Mouse (Mus musculus): ENCODE measurements around the gene Ubxn2a. TPM values are rescaled to one million over a fixed set of nuclear protein-coding genes. Genes with fewer than 3 reads are reported as not detected.
A peak's percentile ranks its signal among the peaks of the same experiment; 100 is the strongest.

The Ubxn2a gene
- polyA plus RNA-seq, 1 experiment from 2014 or later: 22.4 TPM

DNA sequence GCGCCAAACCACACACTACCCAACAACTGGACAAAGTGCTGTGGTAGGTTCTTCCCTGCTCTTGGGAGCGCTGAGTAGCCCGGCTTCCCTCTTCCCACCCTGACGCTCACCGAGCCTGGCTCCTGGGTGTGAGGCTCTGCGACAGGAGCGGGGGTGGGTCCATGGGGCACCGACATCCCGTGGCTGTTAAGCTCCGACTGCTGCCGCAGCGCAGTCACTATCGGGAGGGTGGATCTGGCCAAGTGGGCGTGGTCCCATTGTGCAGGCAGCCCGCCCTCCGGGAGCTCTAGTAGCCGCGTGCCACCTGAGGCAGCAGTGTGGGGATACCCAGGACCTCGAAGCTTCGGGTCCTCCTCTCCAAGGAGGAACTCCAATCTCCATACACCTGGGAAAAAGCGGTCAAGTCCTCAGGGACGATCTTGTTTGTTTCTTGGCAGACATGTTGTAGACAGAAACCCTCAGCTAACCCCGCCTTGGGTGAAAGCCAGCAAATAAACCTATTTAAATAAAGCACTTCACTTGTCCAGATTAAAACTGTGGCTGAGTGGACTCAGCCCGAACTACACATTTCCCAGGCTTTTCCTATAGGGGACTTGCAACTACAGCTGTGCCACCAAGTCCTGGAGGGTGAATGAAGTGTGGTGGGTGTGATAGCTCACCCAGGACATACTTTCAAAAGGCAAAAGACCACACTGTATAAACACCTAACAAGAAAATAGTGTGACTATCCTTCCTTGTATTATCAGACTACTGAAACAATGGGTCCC, 33.2 kb downstream of the Ubxn2a start, which contains the start of gene Mfsd2b:
Gene Mfsd2b, minus strand, starts transcription at position 199 of the 767 bp plus-strand sequence.
- DNase-seq (ENCODE audit: low spot score): peak; percentile 79
- Histone ChIP-seq H3K36me3 (replicated peaks) (peaks cover 12% of the 10 kb centered on the region), H3K4me3 (peak within 1 kb of the TSS; percentile 58), H3K4me1 (peaks cover 11% of the 10 kb centered on the region), H3K9me3 (no peaks in the 10 kb centered on the region), H3K27me3 (replicated peaks; ENCODE audit: low read depth, poor library complexity, severe bottlenecking) (peaks cover 21% of the 10 kb centered on the region), H3K27ac (replicated peaks) (peak within 1 kb of the TSS; percentile 74)
- WGBS: 6% methylated on average over 24 of the region's 24 CpGs

DNA sequence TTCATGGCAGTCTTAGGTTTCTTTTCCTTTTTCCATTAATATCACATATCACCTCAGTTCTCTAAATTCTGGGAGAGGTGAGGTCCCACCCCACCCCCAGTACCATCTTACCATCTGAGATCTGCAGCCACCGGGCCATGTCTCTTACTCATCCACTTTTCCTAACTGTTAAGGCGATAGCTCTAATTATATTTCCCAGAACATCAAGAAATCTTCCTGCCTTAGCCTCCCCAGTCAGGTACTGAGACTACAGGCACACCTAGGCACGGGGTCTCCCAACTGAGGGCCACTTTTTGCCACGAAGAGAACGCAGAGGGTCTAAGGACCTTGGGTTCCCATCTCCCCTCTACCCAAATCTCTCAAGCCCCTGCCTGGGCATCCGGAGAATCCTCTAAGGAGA, 34.0 kb downstream of the Ubxn2a start:
- peak overlapping the region; percentile 58 for H3K4me3 ChIP-seq
- H3K27ac ChIP-seq (replicated peaks): peak overlapping the region; percentile 74
- 72% methylated on average over 6 of the region's 6 CpGs for WGBS

DNA sequence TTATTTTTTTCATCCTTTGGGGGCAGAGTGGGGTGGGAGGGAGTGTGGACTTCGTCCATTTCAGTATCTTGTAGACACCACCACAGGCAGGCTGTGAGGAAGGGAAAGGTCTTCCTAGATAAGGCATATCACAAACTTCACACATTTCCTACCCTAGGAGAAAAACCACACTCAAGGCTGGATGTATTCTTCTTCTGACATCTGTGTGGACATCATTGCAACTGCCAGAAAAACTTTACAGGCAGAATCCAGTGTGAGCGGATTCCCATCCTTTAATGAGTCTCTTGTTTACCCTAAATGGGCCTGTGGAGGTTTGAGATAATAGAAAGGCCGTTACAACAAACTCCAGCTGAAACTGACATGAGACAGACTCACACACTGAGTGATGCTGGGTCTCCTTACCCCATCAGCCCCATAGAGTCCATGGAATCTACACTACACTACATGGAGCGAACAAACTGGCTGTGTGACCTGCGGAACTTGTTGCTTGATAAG, 34.5 kb downstream of the Ubxn2a start:
- peaks cover 13% of the 10 kb centered on the region for H3K4me1 ChIP-seq
- H3K36me3 ChIP-seq (replicated peaks): no peaks in the 10 kb centered on the region
- no peak for DNase-seq (ENCODE audit: low spot score)
- no peaks in the 10 kb centered on the region for H3K9me3 ChIP-seq
- peaks cover 21% of the 10 kb centered on the region for H3K27me3 ChIP-seq (replicated peaks; ENCODE audit: low read depth, poor library complexity, severe bottlenecking)
- no peak overlapping the region for H3K27ac ChIP-seq (replicated peaks)
- H3K4me3 ChIP-seq: no peak overlapping the region
- WGBS: 83% methylated on average over 5 of the region's 5 CpGs

More for the DNA sequence above, 34.0 kb downstream of the Ubxn2a start:
- Histone ChIP-seq H3K36me3 (replicated peaks) (peaks cover 4% of the 10 kb centered on the region; the same call in 1 of the 2 replicates), H3K4me1 (peaks cover 11% of the 10 kb centered on the region), H3K27me3 (replicated peaks; ENCODE audit: low read depth, poor library complexity, severe bottlenecking) (peaks cover 21% of the 10 kb centered on the region), H3K9me3 (no peaks in the 10 kb centered on the region)
- DNase-seq (ENCODE audit: low spot score): no peak

DNA sequence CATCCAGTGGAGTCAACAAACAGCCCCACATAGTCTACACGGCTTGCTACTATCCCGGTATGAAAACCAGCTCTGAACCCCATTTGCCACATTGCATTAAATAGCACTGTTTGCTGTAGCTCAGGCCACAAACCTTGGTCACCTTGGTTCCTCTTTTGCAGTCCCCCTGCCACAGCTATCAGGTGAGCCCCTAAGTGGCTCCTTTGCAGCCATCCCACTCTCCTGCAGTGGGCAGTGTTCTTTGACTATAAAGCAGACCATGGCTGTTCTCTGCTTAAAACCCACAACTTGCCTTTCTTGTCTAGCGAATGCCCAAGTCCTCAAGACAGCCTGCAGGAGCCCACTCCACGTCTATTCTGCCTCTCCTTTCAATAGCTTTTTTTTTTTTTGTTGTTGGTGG, 35.2 kb downstream of the Ubxn2a start:
- Histone ChIP-seq H3K27ac (replicated peaks) (no peak overlapping the region), H3K36me3 (replicated peaks) (no peaks in the 10 kb centered on the region), H3K4me1 (peaks cover 19% of the 10 kb centered on the region), H3K9me3 (no peaks in the 10 kb centered on the region), H3K27me3 (replicated peaks; ENCODE audit: low read depth, poor library complexity, severe bottlenecking) (peaks cover 21% of the 10 kb centered on the region), H3K4me3 (no peak overlapping the region)
- 67% methylated on average over 4 of the region's 4 CpGs for WGBS
- no peak for DNase-seq (ENCODE audit: low spot score)

DNA sequence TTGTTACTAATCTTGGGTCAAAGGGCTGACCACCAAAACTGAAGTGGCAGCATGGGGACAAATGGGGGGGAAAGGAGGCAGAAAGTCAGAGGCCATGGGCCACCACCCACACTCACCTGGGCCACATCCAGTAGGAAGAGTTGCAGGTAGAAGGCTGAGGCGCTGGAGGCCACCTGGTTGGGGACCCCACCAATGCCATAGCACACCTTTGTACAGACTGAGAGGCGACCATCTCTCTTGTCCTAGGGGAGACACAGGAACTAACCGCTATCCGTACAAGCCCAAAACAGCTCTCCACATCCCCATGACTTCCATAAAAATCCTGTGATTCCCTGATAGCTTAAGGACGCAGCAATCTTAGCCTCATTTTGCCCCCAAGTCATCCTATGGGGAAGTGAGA, 36.2 kb downstream of the Ubxn2a start:
- WGBS: 88% methylated on average over 5 of the region's 5 CpGs
- Histone ChIP-seq H3K36me3 (replicated peaks) (no peaks in the 10 kb centered on the region), H3K9me3 (no peaks in the 10 kb centered on the region), H3K4me1 (peaks cover 19% of the 10 kb centered on the region), H3K27me3 (replicated peaks; ENCODE audit: low read depth, poor library complexity, severe bottlenecking) (peaks cover 21% of the 10 kb centered on the region), H3K4me3 (no peak overlapping the region), H3K27ac (replicated peaks) (no peak overlapping the region)
- no peak for DNase-seq (ENCODE audit: low spot score)

DNA sequence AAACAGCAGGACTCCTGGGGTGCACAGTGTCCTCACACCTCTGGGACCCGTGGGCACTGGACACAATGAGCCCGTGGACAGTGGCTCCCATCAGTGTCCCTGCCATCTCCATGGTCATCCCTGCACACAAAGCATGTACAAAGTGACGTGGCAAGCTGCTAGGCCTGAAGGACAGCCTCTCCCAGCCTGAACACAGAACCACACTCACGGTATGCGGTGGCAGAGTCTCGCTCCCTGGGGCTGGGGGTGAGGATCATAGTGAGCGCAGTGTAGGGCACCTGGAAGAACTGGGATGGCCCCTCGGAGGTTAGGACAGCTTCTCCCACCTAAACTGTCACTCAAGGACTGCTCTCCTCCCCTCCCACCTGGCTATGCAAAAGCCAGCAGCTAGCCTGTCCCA, 38.6 kb downstream of the Ubxn2a start:
- no peak overlapping the region for H3K27ac ChIP-seq (replicated peaks)
- peaks cover 18% of the 10 kb centered on the region for H3K27me3 ChIP-seq (replicated peaks; ENCODE audit: low read depth, poor library complexity, severe bottlenecking)
- H3K36me3 ChIP-seq (replicated peaks): no peaks in the 10 kb centered on the region
- peaks cover 18% of the 10 kb centered on the region for H3K4me1 ChIP-seq
- DNase-seq (ENCODE audit: low spot score): no peak
- H3K9me3 ChIP-seq: no peaks in the 10 kb centered on the region
- no peak overlapping the region for H3K4me3 ChIP-seq
- 81% methylated on average over 8 of the region's 8 CpGs for WGBS

DNA sequence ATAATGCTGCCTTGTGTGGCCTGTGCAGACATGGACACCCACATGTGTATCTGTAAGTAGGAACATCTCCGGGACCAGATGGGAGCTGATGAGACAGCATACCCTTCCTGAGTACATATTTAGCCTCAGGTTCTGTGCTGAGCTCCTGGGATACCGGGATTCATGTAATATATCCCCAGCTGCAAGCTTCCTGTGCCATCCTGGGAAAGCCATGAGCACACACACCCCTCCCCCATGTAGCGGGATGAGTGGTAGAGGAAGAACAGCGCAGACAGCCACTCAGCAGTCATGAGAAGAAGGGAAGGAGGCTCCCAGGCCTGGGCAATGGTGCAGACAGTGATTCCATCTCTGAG, 43.2 kb downstream of the Ubxn2a start:
- DNase-seq (ENCODE audit: low spot score): peak; percentile 11
- H3K4me3 ChIP-seq: no peak overlapping the region
- H3K4me1 ChIP-seq: peaks cover 22% of the 10 kb centered on the region
- H3K27me3 ChIP-seq (replicated peaks; ENCODE audit: low read depth, poor library complexity, severe bottlenecking): no peaks in the 10 kb centered on the region
- H3K27ac ChIP-seq (replicated peaks): no peak overlapping the region
- WGBS: 73% methylated on average over 4 of the region's 4 CpGs
- H3K36me3 ChIP-seq (replicated peaks): 0 out of 2 replicates have a peak, but pooled peaks cover 2% of the 10 kb centered on the region
- 0 out of 2 replicates have a peak, but pooled peaks cover 3% of the 10 kb centered on the region for H3K9me3 ChIP-seq

DNA sequence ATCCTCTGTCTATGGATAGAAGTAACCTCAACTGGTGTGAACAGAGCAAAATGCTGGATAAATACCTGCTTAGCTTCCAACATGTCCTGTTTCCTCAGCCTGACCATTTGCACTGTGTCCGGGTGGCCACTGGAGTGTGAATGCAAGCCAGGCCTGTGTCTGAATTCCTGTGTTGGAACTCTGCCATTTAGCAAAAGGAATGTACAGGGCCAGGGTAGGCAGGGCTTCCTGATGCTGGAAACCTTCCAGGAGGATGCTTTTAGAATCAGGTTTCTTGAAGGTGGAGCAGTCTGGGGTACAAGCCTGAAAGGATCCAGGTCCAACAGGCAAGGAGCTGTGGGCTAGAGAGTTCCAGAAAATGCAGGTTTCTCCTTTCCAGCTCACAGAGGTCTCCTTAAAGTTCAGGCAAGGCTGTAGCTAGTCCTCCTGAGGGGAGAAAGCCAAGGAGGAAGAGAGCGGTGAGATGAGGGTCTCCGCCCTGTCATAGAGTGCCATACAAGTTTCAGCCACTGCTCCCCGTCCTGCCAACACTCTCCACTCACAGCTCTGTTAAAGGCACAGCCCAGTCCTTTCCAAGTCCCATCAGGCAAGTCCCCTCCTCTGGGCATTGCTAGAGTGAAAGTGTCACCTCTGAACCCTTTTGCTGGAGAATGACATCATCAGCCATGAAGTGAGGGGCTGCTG, 43.7 kb downstream of the Ubxn2a start:
- peak; percentile 10 for DNase-seq (ENCODE audit: low spot score)
- H3K4me3 ChIP-seq: no peak overlapping the region
- no peak overlapping the region; the same call in 1 of the 2 replicates for H3K27ac ChIP-seq (replicated peaks)
- 0 out of 2 replicates have a peak, but pooled peaks cover 3% of the 10 kb centered on the region for H3K9me3 ChIP-seq
- no peaks in the 10 kb centered on the region for H3K27me3 ChIP-seq (replicated peaks; ENCODE audit: low read depth, poor library complexity, severe bottlenecking)
- WGBS: 76% methylated on average over 4 of the region's 4 CpGs
- H3K4me1 ChIP-seq: peaks cover 24% of the 10 kb centered on the region
- 0 out of 2 replicates have a peak, but pooled peaks cover 2% of the 10 kb centered on the region for H3K36me3 ChIP-seq (replicated peaks)

DNA sequence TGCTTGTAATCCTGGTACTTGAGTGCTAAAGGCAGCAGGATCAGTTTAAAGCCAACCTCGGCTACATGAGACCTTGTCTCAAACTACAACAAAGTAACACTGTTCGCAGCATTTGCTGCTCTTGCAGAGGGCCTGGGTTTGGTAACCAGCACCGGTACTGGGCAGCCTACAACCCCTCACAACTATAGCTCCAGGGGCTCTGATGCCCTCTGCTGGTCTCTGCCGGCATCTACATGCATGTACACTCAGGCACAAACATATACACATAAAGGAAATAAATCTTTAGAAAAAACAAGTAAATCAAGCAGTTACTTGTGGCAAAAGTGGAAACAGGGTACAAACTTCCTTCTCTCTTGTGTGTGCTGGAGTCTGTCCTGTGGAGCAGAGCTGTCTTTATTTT, 44.8 kb downstream of the Ubxn2a start:
- 0 out of 2 replicates have a peak, but pooled peaks cover 3% of the 10 kb centered on the region for H3K9me3 ChIP-seq
- H3K4me3 ChIP-seq: no peak overlapping the region
- no peak overlapping the region for H3K27ac ChIP-seq (replicated peaks)
- H3K4me1 ChIP-seq: peaks cover 19% of the 10 kb centered on the region
- DNase-seq (ENCODE audit: low spot score): peak; percentile 14
- 87% methylated on average over 4 of the region's 4 CpGs for WGBS
- peaks cover 7% of the 10 kb centered on the region for H3K36me3 ChIP-seq (replicated peaks)
- no peaks in the 10 kb centered on the region for H3K27me3 ChIP-seq (replicated peaks; ENCODE audit: low read depth, poor library complexity, severe bottlenecking)

DNA sequence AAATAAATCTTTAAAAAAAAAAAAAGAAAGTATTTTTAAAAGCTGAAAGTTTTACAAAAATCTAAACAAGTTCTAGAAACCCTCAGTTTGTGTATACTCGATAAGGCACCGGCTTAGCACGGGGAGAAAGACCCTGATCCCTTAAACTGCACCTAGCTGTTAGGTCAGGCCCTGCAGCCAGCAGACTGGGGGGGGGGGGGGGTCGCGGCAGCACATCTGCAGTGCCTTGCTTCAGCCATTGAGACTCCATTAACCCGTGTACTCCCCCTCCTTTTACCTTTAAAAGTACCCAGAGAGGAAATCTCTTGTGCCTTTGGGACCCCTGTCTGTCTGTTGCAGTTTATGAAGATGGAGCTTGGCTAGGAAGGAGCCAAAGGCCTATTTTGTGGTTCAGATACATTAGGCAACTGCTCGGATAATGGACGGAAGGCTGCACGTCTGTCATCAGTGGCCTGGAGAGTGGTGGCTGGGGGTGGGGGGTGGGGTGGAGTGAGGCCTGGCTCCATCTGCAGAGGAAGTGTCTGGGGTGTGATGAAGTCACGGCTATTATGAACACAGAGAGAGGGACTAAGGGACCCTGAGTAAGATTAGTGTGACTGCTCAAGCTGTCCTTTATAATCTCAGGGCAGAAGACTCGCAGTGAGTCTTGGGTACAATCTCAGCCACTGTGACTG, 48.1 kb downstream of the Ubxn2a start:
- no peak overlapping the region for H3K4me3 ChIP-seq
- 50% methylated on average over 11 of the region's 11 CpGs for WGBS
- peaks cover 14% of the 10 kb centered on the region for H3K4me1 ChIP-seq
- H3K27me3 ChIP-seq (replicated peaks; ENCODE audit: low read depth, poor library complexity, severe bottlenecking): no peaks in the 10 kb centered on the region
- 0 out of 2 replicates have a peak, but pooled peaks cover 3% of the 10 kb centered on the region for H3K9me3 ChIP-seq
- H3K36me3 ChIP-seq (replicated peaks): peaks cover 36% of the 10 kb centered on the region
- H3K27ac ChIP-seq (replicated peaks): peak overlapping the region; percentile 59
- peak; percentile 35 for DNase-seq (ENCODE audit: low spot score)

DNA sequence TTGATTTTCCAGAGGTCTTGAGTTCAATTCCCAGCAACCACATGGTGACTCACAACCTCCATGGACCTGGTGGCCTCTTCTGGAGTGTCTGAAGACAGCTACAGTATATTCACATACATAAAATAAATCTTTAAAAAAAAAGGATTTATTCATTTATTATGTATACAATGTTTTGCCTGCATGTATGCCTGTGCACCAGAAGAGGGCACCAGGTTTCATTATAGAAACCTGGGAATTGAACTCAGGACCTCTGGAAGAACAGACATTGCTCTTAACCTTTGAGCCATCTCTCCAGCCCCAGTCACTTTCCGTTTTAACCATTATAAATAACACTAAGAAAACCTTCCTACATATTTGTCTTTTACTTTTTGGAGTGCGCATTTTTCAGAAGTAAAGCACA, 50.7 kb downstream of the Ubxn2a start:
- peaks cover 6% of the 10 kb centered on the region for H3K4me1 ChIP-seq
- 96% methylated on average over 2 of the region's 2 CpGs for WGBS
- H3K9me3 ChIP-seq: no peaks in the 10 kb centered on the region
- H3K4me3 ChIP-seq: no peak overlapping the region
- no peak overlapping the region for H3K27ac ChIP-seq (replicated peaks)
- peaks cover 58% of the 10 kb centered on the region for H3K36me3 ChIP-seq (replicated peaks)
- no peak for DNase-seq (ENCODE audit: low spot score)
- no peaks in the 10 kb centered on the region for H3K27me3 ChIP-seq (replicated peaks; ENCODE audit: low read depth, poor library complexity, severe bottlenecking)

DNA sequence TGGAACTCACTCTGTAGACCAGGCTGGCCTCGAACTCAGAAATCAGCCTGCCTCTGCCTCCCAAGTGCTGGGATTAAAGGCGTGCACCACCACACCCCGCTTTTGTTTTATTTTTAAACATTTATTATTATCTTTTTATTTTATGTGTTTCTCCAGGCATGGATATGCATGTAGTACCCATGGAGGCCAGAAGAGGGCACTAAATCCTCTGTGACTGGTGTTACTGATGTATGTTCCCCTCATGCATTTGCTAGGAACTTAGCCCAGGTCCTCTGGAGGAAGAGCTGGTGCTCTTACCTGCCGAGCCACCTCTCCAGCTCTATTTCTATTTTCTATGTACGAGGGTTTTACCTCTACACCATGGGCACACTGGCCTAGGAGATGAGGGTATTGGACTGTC, 51.3 kb downstream of the Ubxn2a start:
- Histone ChIP-seq H3K27ac (replicated peaks) (no peak overlapping the region), H3K9me3 (no peaks in the 10 kb centered on the region), H3K27me3 (replicated peaks; ENCODE audit: low read depth, poor library complexity, severe bottlenecking) (no peaks in the 10 kb centered on the region), H3K4me3 (no peak overlapping the region), H3K36me3 (replicated peaks) (peaks cover 64% of the 10 kb centered on the region), H3K4me1 (peaks cover 6% of the 10 kb centered on the region)
- DNase-seq (ENCODE audit: low spot score): no peak
- 95% methylated on average over 5 of the region's 5 CpGs for WGBS
